In genomic region chr11:115374695-115375425, GRCm38 (mm10) we compare ENCODE assay signal across 9 mouse cellular contexts. TPM values are rescaled to one million over a fixed set of nuclear protein-coding genes. Genes with fewer than 3 reads are reported as not detected.
DNase-seq lines count a peak whose midpoint lies in the region; ATAC-seq and TF ChIP-seq lines count a peak whose summit lies in the region.
"Had no signal": no experiment of that assay in that cellular context is flagged by ENCODE, and none has a peak within 500 bp of the region (broad histone marks: within the 10 kb centered on the region; RNA-seq: fewer than 3 reads in every experiment).

No protein-coding gene starts in this region.

- no peaks in the 10 kb centered on the region for H3K4me1 ChIP-seq in kidney, postnatal 0 days (replicated peaks; ENCODE audit: insufficient read depth, low read length)
- peaks cover 14% of the 10 kb centered on the region for H3K4me1 ChIP-seq in forebrain, embryonic 10.5 days
- peaks cover 6% of the 10 kb centered on the region; the same call in 1 of the 2 replicates for H3K4me1 ChIP-seq in intestine, embryonic 14.5 days (replicated peaks; ENCODE audit: control insufficient read depth, insufficient read depth, low read length)

- no peak overlapping the region for H3ac ChIP-seq in myocyte (ENCODE audit: control insufficient read depth, insufficient read length)

- H3K4me3 ChIP-seq in kidney, postnatal 0 days (replicated peaks; ENCODE audit: low read depth, low read length): peak overlapping the region; percentile 33; the same call in 1 of the 2 replicates
- peak overlapping the region; percentile 59 for H3K4me3 ChIP-seq in forebrain, embryonic 10.5 days
- H3K4me3 ChIP-seq in intestine, embryonic 14.5 days (ENCODE audit: low read depth, low read length): no peak overlapping the region
- peak overlapping the region; percentile 14 for H3K4me3 ChIP-seq in myocyte

- H3K79me2 ChIP-seq in myocyte (ENCODE audit: control insufficient read depth, insufficient read depth): no peaks in the 10 kb centered on the region

- H3K27ac ChIP-seq in kidney, postnatal 0 days: no peak overlapping the region
- peak overlapping the region; percentile 71; the same call in 1 of the 2 replicates for H3K27ac ChIP-seq in forebrain, embryonic 10.5 days
- H3K27ac ChIP-seq in intestine, embryonic 14.5 days (ENCODE audit: low read depth): no peak overlapping the region

- peak; percentile 55 for TF ChIP-seq POLR2A in myocyte (IDR thresholded peaks at IDR 0.05; ENCODE audit: insufficient read length, low read depth)

- no peak for ATAC-seq in kidney, postnatal 0 days (replicated peaks; ENCODE audit: low FRiP score, low read depth)
- ATAC-seq in intestine, embryonic 14.5 days (replicated peaks; ENCODE audit: low FRiP score, low TSS enrichment, low read depth): no peak
- no peak for ATAC-seq in granulocyte monocyte progenitor cell, adult 5-6 weeks (replicated peaks; ENCODE audit: poor library complexity, severe bottlenecking)
- no peak for ATAC-seq in erythroid progenitor cell, adult 5-6 weeks (replicated peaks; ENCODE audit: low FRiP score, poor library complexity, severe bottlenecking)

- TF ChIP-seq CTCF in kidney, postnatal 0 days (IDR thresholded peaks at IDR 0.05; ENCODE audit: low read depth): no peak

- H3K36me3 ChIP-seq in kidney, postnatal 0 days (ENCODE audit: insufficient read depth, low read length): no peaks in the 10 kb centered on the region
- no peaks in the 10 kb centered on the region for H3K36me3 ChIP-seq in forebrain, embryonic 10.5 days (replicated peaks)
- H3K36me3 ChIP-seq in intestine, embryonic 14.5 days (ENCODE audit: control insufficient read depth, insufficient read depth, low read length): no peaks in the 10 kb centered on the region
- no peaks in the 10 kb centered on the region for H3K36me3 ChIP-seq in myocyte (ENCODE audit: control insufficient read depth, insufficient read depth)

- no peak for DNase-seq in kidney, postnatal 0 days (ENCODE audit: low spot score)
- no peak for DNase-seq in kidney, postnatal 10 days
- DNase-seq in forebrain, embryonic 10.5 days (ENCODE audit: extremely low spot score, low spot score): no peak
- peak; percentile 58 for DNase-seq in intestine, embryonic 14.5 days (ENCODE audit: low spot score)
- DNase-seq in spleen, postnatal 10 days (ENCODE audit: low spot score in 2 of 2): no peak

- H3K9ac ChIP-seq in kidney, postnatal 0 days (ENCODE audit: low read depth, low read length): no peak overlapping the region
- no peak overlapping the region; the same call in 1 of the 2 replicates for H3K9ac ChIP-seq in intestine, embryonic 14.5 days (ENCODE audit: low read length)

- no peaks in the 10 kb centered on the region for H3K9me3 ChIP-seq in kidney, postnatal 0 days (replicated peaks; ENCODE audit: low read length)
- peaks cover 6% of the 10 kb centered on the region; the same call in 1 of the 2 replicates for H3K9me3 ChIP-seq in forebrain, embryonic 10.5 days
- H3K9me3 ChIP-seq in intestine, embryonic 14.5 days (ENCODE audit: control insufficient read depth, low read length): peaks cover 3% of the 10 kb centered on the region; the same call in 1 of the 2 replicates

- WGBS in kidney, postnatal 0 days: 64% methylated on average over 12 of the region's 12 CpGs
- WGBS in forebrain, embryonic 10.5 days: 66% methylated on average over 12 of the region's 12 CpGs
- 62% methylated on average over 12 of the region's 12 CpGs for WGBS in intestine, embryonic 14.5 days

- peaks cover 4% of the 10 kb centered on the region; the same call in 1 of the 2 replicates for H3K27me3 ChIP-seq in kidney, postnatal 0 days (ENCODE audit: insufficient read depth, low read length)
- H3K27me3 ChIP-seq in forebrain, embryonic 10.5 days (ENCODE audit: poor library complexity, severe bottlenecking): peaks cover 72% of the 10 kb centered on the region
- H3K27me3 ChIP-seq in intestine, embryonic 14.5 days (replicated peaks; ENCODE audit: control insufficient read depth, insufficient read depth, low read length): peaks cover 19% of the 10 kb centered on the region
- no peaks in the 10 kb centered on the region for H3K27me3 ChIP-seq in myocyte (ENCODE audit: control insufficient read depth, insufficient read depth, insufficient read length)

- peak overlapping the region; percentile 60 for H3K4me2 ChIP-seq in kidney, postnatal 0 days (ENCODE audit: low read length)
- H3K4me2 ChIP-seq in intestine, embryonic 14.5 days (ENCODE audit: low read length): no peak overlapping the region; the same call in 1 of the 2 replicates
- H3K4me2 ChIP-seq in myocyte (ENCODE audit: low read depth): peak overlapping the region; percentile 77

TF ChIP-seq in myocyte, 11 proteins besides CTCF, POLR2A, EP300 and RAD21:
- peak; percentile 96 for TF ChIP-seq USF1 (IDR thresholded peaks at IDR 0.05; ENCODE audit: low read depth)
- TF ChIP-seq REST (IDR thresholded peaks at IDR 0.05; ENCODE audit: insufficient read depth, insufficient read length): no peak

RNA-seq across cellular contexts. Expression of gene Cdr2l, which starts 6.9 kb away (rescaled TPM):
- polyA plus RNA-seq in kidney, postnatal 0 days (2015; fragmentation: Nextera tagmentation; extraction: Ambion mirVana): 7.6 and 7.8 TPM in 2 replicates
- 21.1 and 21.8 TPM in 2 replicates for polyA plus RNA-seq in forebrain, embryonic 10.5 days (2016; fragmentation: Nextera tagmentation; extraction: Ambion mirVana)
- 10.6 and 11.6 TPM in 2 replicates for polyA plus RNA-seq in intestine, embryonic 14.5 days (2014; fragmentation: Nextera tagmentation; extraction: Ambion mirVana)
- 52.8 TPM for polyA plus RNA-seq in myocyte (2012; fragmentation: generic; extraction: Trizol)
- 0.68 TPM in 1 of 2 replicates, not detected in the other for total RNA-seq in granulocyte monocyte progenitor cell, adult 5-6 weeks (2014; fragmentation: Nextera tagmentation)
- total RNA-seq in granulocyte monocyte progenitor cell, adult 5-6 weeks (2017): 0.67 TPM in 1 of 2 replicates, not detected in the other
- not detected in 2 replicates for total RNA-seq in erythroid progenitor cell, adult 5-6 weeks (2015; ENCODE audit: low replicate concordance)
- not detected in 2 replicates for total RNA-seq in erythroid progenitor cell, adult 5-6 weeks (2017; ENCODE audit: low replicate concordance)

RNA-seq across cellular contexts. Expression of gene Hid1, which starts 7.3 kb away (rescaled TPM):
- polyA plus RNA-seq in kidney, postnatal 0 days (2015; fragmentation: Nextera tagmentation; extraction: Ambion mirVana): 4.5 and 5.4 TPM in 2 replicates
- polyA plus RNA-seq in forebrain, embryonic 10.5 days (2016; fragmentation: Nextera tagmentation; extraction: Ambion mirVana): 16.2 and 18.2 TPM in 2 replicates
- 11.5 and 14.4 TPM in 2 replicates for polyA plus RNA-seq in intestine, embryonic 14.5 days (2014; fragmentation: Nextera tagmentation; extraction: Ambion mirVana)
- 63.1 TPM for polyA plus RNA-seq in myocyte (2012; fragmentation: generic; extraction: Trizol)
- total RNA-seq in granulocyte monocyte progenitor cell, adult 5-6 weeks (2014; fragmentation: Nextera tagmentation): not detected in 2 replicates
- not detected in 2 replicates for total RNA-seq in granulocyte monocyte progenitor cell, adult 5-6 weeks (2017)
- not detected in 2 replicates for total RNA-seq in erythroid progenitor cell, adult 5-6 weeks (2015; ENCODE audit: low replicate concordance)
- not detected in 2 replicates for total RNA-seq in erythroid progenitor cell, adult 5-6 weeks (2017; ENCODE audit: low replicate concordance)

RNA-seq across cellular contexts. Expression of gene Mrpl58, which starts 28.7 kb away (rescaled TPM):
- 225 and 232 TPM in 2 replicates for polyA plus RNA-seq in kidney, postnatal 0 days (2015; fragmentation: Nextera tagmentation; extraction: Ambion mirVana)
- 275 and 277 TPM in 2 replicates for polyA plus RNA-seq in forebrain, embryonic 10.5 days (2016; fragmentation: Nextera tagmentation; extraction: Ambion mirVana)
- polyA plus RNA-seq in intestine, embryonic 14.5 days (2014; fragmentation: Nextera tagmentation; extraction: Ambion mirVana): 218 and 224 TPM in 2 replicates
- 201 TPM for polyA plus RNA-seq in myocyte (2012; fragmentation: generic; extraction: Trizol)
- total RNA-seq in granulocyte monocyte progenitor cell, adult 5-6 weeks (2014; fragmentation: Nextera tagmentation): 73.3 and 77.9 TPM in 2 replicates
- total RNA-seq in granulocyte monocyte progenitor cell, adult 5-6 weeks (2017): 91.3 and 109 TPM in 2 replicates
- total RNA-seq in erythroid progenitor cell, adult 5-6 weeks (2015; ENCODE audit: low replicate concordance): 12.6 and 24.1 TPM in 2 replicates
- total RNA-seq in erythroid progenitor cell, adult 5-6 weeks (2017; ENCODE audit: low replicate concordance): 16.6 and 30.3 TPM in 2 replicates

RNA-seq across cellular contexts. Expression of gene Otop3, which starts 40.3 kb away (rescaled TPM):
- polyA plus RNA-seq in kidney, postnatal 0 days (2015; fragmentation: Nextera tagmentation; extraction: Ambion mirVana): not detected in 2 replicates
- not detected in 2 replicates for polyA plus RNA-seq in forebrain, embryonic 10.5 days (2016; fragmentation: Nextera tagmentation; extraction: Ambion mirVana)
- polyA plus RNA-seq in intestine, embryonic 14.5 days (2014; fragmentation: Nextera tagmentation; extraction: Ambion mirVana): 0.36 and 0.65 TPM in 2 replicates
- polyA plus RNA-seq in myocyte (2012; fragmentation: generic; extraction: Trizol): not detected
- not detected in 2 replicates for total RNA-seq in granulocyte monocyte progenitor cell, adult 5-6 weeks (2014; fragmentation: Nextera tagmentation)
- total RNA-seq in granulocyte monocyte progenitor cell, adult 5-6 weeks (2017): not detected in 2 replicates
- total RNA-seq in erythroid progenitor cell, adult 5-6 weeks (2015; ENCODE audit: low replicate concordance): not detected in 2 replicates
- not detected in 2 replicates for total RNA-seq in erythroid progenitor cell, adult 5-6 weeks (2017; ENCODE audit: low replicate concordance)
- total RNA-seq: hematopoietic stem cell, adult 5-6 weeks had no signal

RNA-seq across cellular contexts. Expression of gene Atp5h, which starts 44.9 kb away (rescaled TPM):
- 1,541 and 1,578 TPM in 2 replicates for polyA plus RNA-seq in kidney, postnatal 0 days (2015; fragmentation: Nextera tagmentation; extraction: Ambion mirVana)
- polyA plus RNA-seq in forebrain, embryonic 10.5 days (2016; fragmentation: Nextera tagmentation; extraction: Ambion mirVana): 877 and 886 TPM in 2 replicates
- 899 and 962 TPM in 2 replicates for polyA plus RNA-seq in intestine, embryonic 14.5 days (2014; fragmentation: Nextera tagmentation; extraction: Ambion mirVana)
- 693 TPM for polyA plus RNA-seq in myocyte (2012; fragmentation: generic; extraction: Trizol)
- 783 and 971 TPM in 2 replicates for total RNA-seq in granulocyte monocyte progenitor cell, adult 5-6 weeks (2014; fragmentation: Nextera tagmentation)
- total RNA-seq in granulocyte monocyte progenitor cell, adult 5-6 weeks (2017): 804 and 885 TPM in 2 replicates
- total RNA-seq in erythroid progenitor cell, adult 5-6 weeks (2015; ENCODE audit: low replicate concordance): 520 and 620 TPM in 2 replicates
- 410 and 415 TPM in 2 replicates for total RNA-seq in erythroid progenitor cell, adult 5-6 weeks (2017; ENCODE audit: low replicate concordance)
